Mouse (Mus musculus) ES-Bruce4 (cell line): ENCODE results near the gene Nktr.

Experiments used
- CTCF ChIP-seq: IDR thresholded peaks from one replicate; pipeline ENCODE4 v1.8.1; 2011; ENCODE audit warnings: low read depth, low read length
- EP300 ChIP-seq: IDR thresholded peaks from 2 replicates; pipeline ENCODE4 v1.6.1; 2011; ENCODE audit warnings: low read depth, low read length; ENCODE audit not compliant: insufficient read depth
- POLR2A ChIP-seq: IDR thresholded peaks from one replicate; pipeline ENCODE4 v1.8.1; 2011; ENCODE audit warnings: low read length; ENCODE audit not compliant: insufficient read depth

GRCm38 (mm10) chr9:121802747-121803146 is 83.8 kb downstream of the Nktr start:
- TF ChIP-seq POLR2A (no peak), EP300 (no peak), CTCF (no peak)
